Mouse (Mus musculus): Measurements from ENCODE around the gene Ddx23. TPM values are rescaled to one million over a fixed set of nuclear protein-coding genes. Genes with fewer than 3 reads are reported as not detected.
A peak's percentile ranks its signal among the peaks of the same experiment; 100 is the strongest.

The Ddx23 gene
- polyA plus RNA-seq, 1 experiment from 2014 or later, result 17.8 TPM

- Histone ChIP-seq H3K4me2 (peak overlapping the region; percentile 78), H3K27ac (peak overlapping the region; percentile 97), H3K4me1 (replicated peaks) (peaks cover 76% of the 10 kb centered on the region), H3K36me3 (peaks cover 43% of the 10 kb centered on the region), H3K4me3 (peak overlapping the region; percentile 65), H3K9ac (peak overlapping the region; percentile 28), H3K27me3 (no peaks in the 10 kb centered on the region), H3K9me3 (replicated peaks) (no peaks in the 10 kb centered on the region)
- no peak for ATAC-seq (replicated peaks; ENCODE audit: insufficient number of reproducible peaks, insufficient read depth, low FRiP score, low read depth)
- WGBS, result 15% methylated on average over 4 of the region's 4 CpGs
These were observed 59.7 kb downstream of the Ddx23 start for GRCm38 (mm10) chr15:98602921-98603458.

DNA sequence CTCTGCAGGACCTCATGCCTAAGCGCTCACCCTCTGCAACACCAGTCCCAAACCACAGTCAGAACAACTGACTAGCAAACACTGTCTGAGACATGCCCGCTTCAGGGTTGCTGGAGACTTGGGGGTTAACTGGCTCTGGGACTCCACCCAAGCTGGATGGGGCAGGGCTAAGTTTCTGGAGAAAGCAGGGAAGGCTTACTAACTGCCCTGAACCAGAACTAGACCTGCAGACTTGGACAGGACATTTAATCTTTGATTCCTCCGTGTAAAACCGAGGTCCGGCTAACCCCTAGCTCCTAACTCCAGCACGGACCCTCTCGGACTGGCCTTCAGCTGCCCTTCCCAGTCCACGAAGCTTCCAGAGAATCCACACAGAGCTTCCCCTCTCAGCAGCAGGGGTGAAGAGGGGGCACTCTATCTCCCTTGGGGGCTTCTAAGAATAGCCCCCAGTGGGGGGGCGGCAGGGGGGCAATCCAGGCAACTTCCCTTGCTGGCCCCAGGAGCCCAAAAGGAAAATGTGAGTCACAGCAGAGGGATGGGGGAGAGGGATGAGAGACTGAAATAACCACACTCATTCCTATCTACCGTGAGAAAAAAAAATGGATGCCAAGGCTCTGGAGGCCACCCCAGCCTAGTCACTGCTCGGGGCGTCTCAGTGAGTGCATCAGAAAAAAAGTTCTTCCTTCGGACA is 60.4 kb downstream of the Ddx23 start:
- peak overlapping the region; percentile 97 for H3K27ac ChIP-seq
- no peaks in the 10 kb centered on the region for H3K9me3 ChIP-seq (replicated peaks)
- H3K27me3 ChIP-seq, result no peaks in the 10 kb centered on the region
- H3K36me3 ChIP-seq, result peaks cover 50% of the 10 kb centered on the region
- WGBS, result 19% methylated on average over 13 of the region's 13 CpGs
- ATAC-seq (replicated peaks; ENCODE audit: insufficient number of reproducible peaks, insufficient read depth, low FRiP score, low read depth), result peak; percentile 54
- H3K4me2 ChIP-seq, result peak overlapping the region; percentile 78
- peak overlapping the region; percentile 65 for H3K4me3 ChIP-seq
- peaks cover 75% of the 10 kb centered on the region for H3K4me1 ChIP-seq (replicated peaks)
- peak overlapping the region; percentile 28 for H3K9ac ChIP-seq

DNA sequence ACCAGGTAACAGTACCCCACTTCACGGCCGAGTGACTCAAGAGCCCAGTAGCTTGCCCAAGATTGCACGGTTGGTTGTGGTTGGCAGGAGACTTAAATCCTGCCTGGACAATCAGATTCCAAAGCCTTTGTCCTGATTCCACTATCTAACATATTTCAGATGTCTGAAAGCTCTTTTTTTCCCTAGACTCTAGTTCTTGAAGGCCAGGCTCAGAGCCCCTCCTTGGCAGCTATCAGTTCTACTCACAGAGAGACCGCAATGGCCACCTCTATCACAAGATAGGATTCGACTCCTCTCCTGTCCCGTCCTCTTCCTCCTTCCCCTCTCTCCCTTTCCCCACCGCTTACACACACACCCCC is 60.9 kb downstream of the Ddx23 start:
- Histone ChIP-seq H3K4me1 (replicated peaks) (peaks cover 69% of the 10 kb centered on the region), H3K27ac (peak overlapping the region; percentile 97), H3K36me3 (peaks cover 55% of the 10 kb centered on the region), H3K4me3 (peak overlapping the region; percentile 65), H3K27me3 (no peaks in the 10 kb centered on the region), H3K9me3 (replicated peaks) (no peaks in the 10 kb centered on the region), H3K9ac (peak overlapping the region; percentile 28), H3K4me2 (peak overlapping the region; percentile 78)
- ATAC-seq (replicated peaks; ENCODE audit: insufficient number of reproducible peaks, insufficient read depth, low FRiP score, low read depth), result no peak
- WGBS, result 23% methylated on average over 7 of the region's 7 CpGs

DNA sequence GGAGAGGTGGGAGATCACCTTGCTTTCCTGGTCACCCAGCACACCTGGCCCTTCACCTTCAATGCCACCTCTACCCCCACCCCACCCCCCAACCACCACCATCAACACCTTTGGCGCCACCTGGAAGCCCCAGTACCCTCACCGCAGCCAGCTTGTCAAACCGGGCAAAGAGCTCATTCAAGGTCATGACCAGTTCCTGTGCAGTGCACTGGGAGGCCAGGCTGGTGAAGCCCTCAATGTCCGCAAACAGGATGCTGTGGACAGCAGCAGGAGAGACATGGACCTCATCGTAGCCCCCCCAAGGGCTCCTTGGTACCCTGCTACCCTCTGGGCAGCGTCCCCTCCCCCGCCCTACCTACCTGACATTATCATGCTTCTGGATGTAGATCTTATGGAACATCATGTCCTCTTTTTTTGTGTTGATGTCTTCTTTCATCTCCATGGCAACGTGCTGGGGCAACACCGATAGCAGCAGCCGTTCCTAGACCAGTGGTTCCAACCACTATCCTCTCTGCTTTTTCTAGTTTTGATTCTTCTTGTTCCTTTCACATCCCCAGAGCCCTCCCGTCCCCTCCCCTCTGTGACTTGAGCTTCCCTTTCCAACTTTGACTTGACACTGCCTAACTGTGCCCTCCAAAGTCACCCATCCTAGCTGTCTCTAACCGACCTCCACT is 62.5 kb downstream of the Ddx23 start:
- no peak overlapping the region for H3K4me2 ChIP-seq

GRCm38 (mm10) chr15:98596609-98597008 is 66.1 kb downstream of the Ddx23 start:
- Histone ChIP-seq H3K4me3 (no peak overlapping the region), H3K9ac (no peak overlapping the region), H3K4me1 (replicated peaks) (peaks cover 19% of the 10 kb centered on the region), H3K27ac (no peak overlapping the region), H3K9me3 (replicated peaks) (no peaks in the 10 kb centered on the region), H3K4me2 (no peak overlapping the region), H3K36me3 (peaks cover 94% of the 10 kb centered on the region), H3K27me3 (no peaks in the 10 kb centered on the region)
- 88% methylated on average over 14 of the region's 14 CpGs for WGBS
- no peak for ATAC-seq (replicated peaks; ENCODE audit: insufficient number of reproducible peaks, insufficient read depth, low FRiP score, low read depth)

More for the DNA sequence above, 62.5 kb downstream of the Ddx23 start:
- WGBS, result 67% methylated on average over 12 of the region's 12 CpGs
- Histone ChIP-seq H3K27ac (no peak overlapping the region), H3K36me3 (peaks cover 72% of the 10 kb centered on the region), H3K9me3 (replicated peaks) (no peaks in the 10 kb centered on the region), H3K4me1 (replicated peaks) (peaks cover 54% of the 10 kb centered on the region), H3K27me3 (no peaks in the 10 kb centered on the region), H3K4me3 (no peak overlapping the region), H3K9ac (no peak overlapping the region)
- no peak for ATAC-seq (replicated peaks; ENCODE audit: insufficient number of reproducible peaks, insufficient read depth, low FRiP score, low read depth)

Other genes starting within 250 kb of the Ddx23 start
- gene Olfr282, start 231.7 kb downstream of the Ddx23 start, polyA plus RNA-seq (2015; fragmentation: Nextera tagmentation; extraction: Ambion mirVana), result not detected in 2 replicates
- gene Olfr281, start 210.3 kb downstream of the Ddx23 start, polyA plus RNA-seq (2015; fragmentation: Nextera tagmentation; extraction: Ambion mirVana), result not detected in 2 replicates
- not detected in 2 replicates for gene OR5BS1P, start 193.0 kb downstream of the Ddx23 start, polyA plus RNA-seq (2015; fragmentation: Nextera tagmentation; extraction: Ambion mirVana)
- not detected in 2 replicates for gene Lalba, start 180.2 kb downstream of the Ddx23 start, polyA plus RNA-seq (2015; fragmentation: Nextera tagmentation; extraction: Ambion mirVana)
- not detected in 2 replicates for gene Olfr279, start 170.5 kb downstream of the Ddx23 start, polyA plus RNA-seq (2015; fragmentation: Nextera tagmentation; extraction: Ambion mirVana)
- 70.0 and 81.2 TPM in 2 replicates for gene Kansl2, start 128.6 kb downstream of the Ddx23 start, polyA plus RNA-seq (2015; fragmentation: Nextera tagmentation; extraction: Ambion mirVana)
- 33.2 and 38.0 TPM in 2 replicates for gene Ccnt1, start 92.0 kb downstream of the Ddx23 start, polyA plus RNA-seq (2015; fragmentation: Nextera tagmentation; extraction: Ambion mirVana)
- gene 4930415O20Rik, start 91.9 kb downstream of the Ddx23 start, polyA plus RNA-seq (2015; fragmentation: Nextera tagmentation; extraction: Ambion mirVana), result 0.40 and 0.74 TPM in 2 replicates
- gene Adcy6, start 52.8 kb downstream of the Ddx23 start, polyA plus RNA-seq (2015; fragmentation: Nextera tagmentation; extraction: Ambion mirVana), result 36.5 and 43.0 TPM in 2 replicates
- 8.7 and 12.8 TPM in 2 replicates for gene Cacnb3, start 32.1 kb downstream of the Ddx23 start, polyA plus RNA-seq (2015; fragmentation: Nextera tagmentation; extraction: Ambion mirVana)
- gene Rnd1, start 14.6 kb upstream of the Ddx23 start, polyA plus RNA-seq (2015; fragmentation: Nextera tagmentation; extraction: Ambion mirVana), result 1.1 and 1.2 TPM in 2 replicates
- gene Ccdc65, start 45.3 kb upstream of the Ddx23 start, polyA plus RNA-seq (2015; fragmentation: Nextera tagmentation; extraction: Ambion mirVana), result 0.87 and 1.0 TPM in 2 replicates
- gene Fkbp11, start 65.3 kb upstream of the Ddx23 start, polyA plus RNA-seq (2015; fragmentation: Nextera tagmentation; extraction: Ambion mirVana), result 20.9 and 26.6 TPM in 2 replicates
- gene Arf3, start 100.3 kb upstream of the Ddx23 start, polyA plus RNA-seq (2015; fragmentation: Nextera tagmentation; extraction: Ambion mirVana), result 29.5 and 41.5 TPM in 2 replicates
- 0.46 TPM in 1 of 2 replicates, not detected in the other for gene Wnt10b, start 115.3 kb upstream of the Ddx23 start, polyA plus RNA-seq (2015; fragmentation: Nextera tagmentation; extraction: Ambion mirVana)
- not detected in 2 replicates for gene Wnt1, start 127.0 kb upstream of the Ddx23 start, polyA plus RNA-seq (2015; fragmentation: Nextera tagmentation; extraction: Ambion mirVana)
- 0.32 and 0.66 TPM in 2 replicates for gene Ddn, start 146.6 kb upstream of the Ddx23 start, polyA plus RNA-seq (2015; fragmentation: Nextera tagmentation; extraction: Ambion mirVana)
- 93.5 and 100 TPM in 2 replicates for gene Prkag1, start 168.6 kb upstream of the Ddx23 start, polyA plus RNA-seq (2015; fragmentation: Nextera tagmentation; extraction: Ambion mirVana)
- gene Kmt2d, start 208.3 kb upstream of the Ddx23 start, polyA plus RNA-seq (2015; fragmentation: Nextera tagmentation; extraction: Ambion mirVana), result 7.6 and 9.3 TPM in 2 replicates
- 5.9 and 6.7 TPM in 2 replicates for gene Rhebl1, start 231.6 kb upstream of the Ddx23 start, polyA plus RNA-seq (2015; fragmentation: Nextera tagmentation; extraction: Ambion mirVana)
- gene Dhh, start 235.6 kb upstream of the Ddx23 start, polyA plus RNA-seq (2015; fragmentation: Nextera tagmentation; extraction: Ambion mirVana), result 2.1 and 4.2 TPM in 2 replicates